Mouse (Mus musculus): ENCODE results near the gene Cggbp1. TPM values are rescaled to one million over a fixed set of nuclear protein-coding genes. Genes with fewer than 3 reads are reported as not detected.

Cggbp1 gene
- total RNA-seq, 2 experiments from 2014 or later = 64.2 to 70.3 TPM

Other genes with a start within 250 kb of the Cggbp1 start
- gene Csnka2ip, start 249.6 kb upstream of the Cggbp1 start, total RNA-seq (2021) = not detected
- gene 4930453N24Rik, start 80.8 kb upstream of the Cggbp1 start, total RNA-seq (2021) = 10 to 100 TPM; 22.1 to 26.9 TPM
- 1 to 10 TPM; 7.9 to 9.6 TPM for gene Zfp654, start 344 bp upstream of the Cggbp1 start, total RNA-seq (2021)

Data from gastrocnemius, postnatal 4 days (tissue).